Mouse (Mus musculus) fat pad, adult 2 months (tissue): ENCODE results near the gene Mroh2a.

ENCODE experiments used
- DNase-seq: peaks from one replicate; pipeline ENCODE4 v3.0.0-alpha.2; 2011; ENCODE audit warnings: low read depth, low spot score; ENCODE audit errors: extremely low read depth

The Mroh2a gene

GRCm38 (mm10) chr1:88275698-88276523, 49.1 kb downstream of the Mroh2a start:
- DNase-seq, result no peak

DNA sequence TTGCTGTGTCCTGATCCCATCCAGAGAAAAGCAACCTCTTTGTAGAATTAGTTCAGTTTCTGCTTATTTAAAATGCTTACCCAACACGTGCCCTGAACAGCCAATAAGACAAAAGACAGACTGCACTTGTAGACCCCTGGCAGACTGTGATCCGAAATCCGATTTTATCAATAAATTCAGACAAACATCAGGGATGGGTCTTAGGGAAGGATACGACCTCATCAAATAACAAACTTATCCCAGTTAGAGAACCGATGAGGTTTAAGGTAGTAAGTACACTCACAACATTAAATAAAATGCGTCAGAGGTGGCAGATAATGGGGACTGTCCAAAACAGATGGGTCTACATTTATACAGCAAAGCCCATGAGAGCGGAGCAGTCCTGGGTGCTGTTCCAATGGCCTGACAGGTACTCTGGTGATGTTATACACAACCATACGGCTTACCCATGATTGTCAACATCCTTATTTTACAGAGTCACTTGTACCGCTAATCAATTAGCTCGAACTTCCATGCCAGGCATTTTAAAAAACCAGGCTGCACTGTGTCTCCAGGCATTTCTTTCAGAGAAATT, 49.8 kb downstream of the Mroh2a start:
- no peak for DNase-seq

- DNase-seq, result peak; percentile 100
These were observed 50.5 kb downstream of the Mroh2a start, which contains the start of the genes Hjurp and Trpm8 for GRCm38 (mm10) chr1:88277098-88277817. Gene Hjurp (minus strand): TSS chr1:88277633. Gene Trpm8 (plus strand): TSS chr1:88277661.

- peak; percentile 94 for DNase-seq
These were observed 51.2 kb downstream of the Mroh2a start for GRCm38 (mm10) chr1:88277818-88278511.

- peak; percentile 99 for DNase-seq
These were observed 52.6 kb downstream of the Mroh2a start for GRCm38 (mm10) chr1:88279111-88280005.

- DNase-seq, result no peak
These were observed 53.4 kb downstream of the Mroh2a start for GRCm38 (mm10) chr1:88280006-88280690.

- DNase-seq, result no peak
These were observed 55.5 kb downstream of the Mroh2a start for GRCm38 (mm10) chr1:88282301-88282700.

DNA sequence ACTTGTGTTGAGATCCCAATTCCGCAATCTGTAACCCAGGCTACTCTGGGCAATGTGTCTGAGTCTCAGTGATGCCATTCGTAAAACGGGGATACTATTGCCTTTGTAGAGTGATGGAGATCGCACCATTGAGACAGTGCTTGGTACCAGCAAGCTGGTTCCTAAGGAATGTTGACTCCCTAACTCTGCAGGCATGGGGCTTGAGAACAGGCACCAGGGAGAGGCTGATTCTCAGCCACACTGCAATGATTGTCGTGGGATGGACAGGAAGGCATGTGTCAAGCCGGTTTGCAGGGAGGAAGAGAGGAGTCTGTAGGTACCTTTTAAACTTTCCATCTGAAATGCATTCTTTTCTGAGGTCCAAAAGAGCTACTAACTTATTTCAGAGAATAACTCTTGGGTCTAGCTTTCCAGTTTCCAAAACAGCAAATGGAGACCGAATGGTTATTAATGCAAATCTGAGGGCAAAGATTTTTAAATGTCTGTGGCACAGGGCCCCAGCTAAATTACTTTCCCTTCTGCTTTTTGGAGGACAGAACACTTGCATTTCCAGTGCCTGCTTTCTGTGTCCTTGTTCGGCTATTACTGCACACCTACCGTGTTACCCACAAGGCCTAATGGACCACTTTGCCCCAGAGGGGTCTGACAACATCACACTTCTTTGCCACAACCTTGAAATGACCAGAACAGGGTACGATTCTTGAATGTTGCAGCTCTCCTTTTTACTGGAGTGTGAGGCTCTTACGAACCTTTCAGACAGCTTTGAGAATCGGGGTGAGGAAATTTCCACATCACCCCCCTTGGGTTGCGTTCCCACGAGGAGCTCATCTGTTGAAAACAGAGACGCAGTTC, 56.8 kb downstream of the Mroh2a start:
- DNase-seq, result no peak

- DNase-seq, result no peak
These were observed 57.6 kb downstream of the Mroh2a start for GRCm38 (mm10) chr1:88284228-88284945.

GRCm38 (mm10) chr1:88284946-88285320, 58.1 kb downstream of the Mroh2a start:
- no peak for DNase-seq

GRCm38 (mm10) chr1:88285652-88286051, 58.9 kb downstream of the Mroh2a start:
- no peak for DNase-seq

DNA sequence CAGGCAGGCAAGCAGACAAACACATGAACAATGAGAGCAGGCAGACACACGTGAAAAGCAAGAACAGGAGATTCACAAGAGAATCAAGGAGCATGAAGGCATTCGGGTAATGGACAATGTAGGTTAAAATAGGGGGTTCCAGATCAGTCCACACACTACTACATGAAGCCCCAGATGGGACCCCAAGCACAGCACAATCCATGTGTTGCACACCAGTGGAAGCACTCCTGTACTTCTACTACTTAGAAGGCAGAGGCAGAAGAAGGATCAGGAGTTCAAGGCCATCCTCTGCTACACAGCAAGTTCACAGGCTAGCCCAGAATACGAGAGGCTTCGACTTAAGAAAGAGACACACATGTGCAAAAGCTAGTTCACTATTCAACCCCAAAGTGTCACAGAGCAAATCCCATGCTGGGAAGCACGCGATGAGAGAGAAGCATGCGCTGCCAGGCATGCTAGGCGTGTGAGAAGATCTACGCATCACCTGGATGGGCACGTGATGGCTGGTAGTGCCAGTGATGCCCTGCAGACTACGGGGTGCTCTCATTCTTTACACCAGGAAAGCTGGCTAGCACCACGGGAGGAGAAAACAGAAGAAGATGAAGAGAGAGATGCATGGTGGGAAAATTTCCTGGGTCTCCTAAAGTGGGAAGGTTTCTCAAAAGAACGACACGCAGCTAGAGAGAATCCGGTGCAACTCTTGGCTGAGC, 59.5 kb downstream of the Mroh2a start:
- no peak for DNase-seq

DNA sequence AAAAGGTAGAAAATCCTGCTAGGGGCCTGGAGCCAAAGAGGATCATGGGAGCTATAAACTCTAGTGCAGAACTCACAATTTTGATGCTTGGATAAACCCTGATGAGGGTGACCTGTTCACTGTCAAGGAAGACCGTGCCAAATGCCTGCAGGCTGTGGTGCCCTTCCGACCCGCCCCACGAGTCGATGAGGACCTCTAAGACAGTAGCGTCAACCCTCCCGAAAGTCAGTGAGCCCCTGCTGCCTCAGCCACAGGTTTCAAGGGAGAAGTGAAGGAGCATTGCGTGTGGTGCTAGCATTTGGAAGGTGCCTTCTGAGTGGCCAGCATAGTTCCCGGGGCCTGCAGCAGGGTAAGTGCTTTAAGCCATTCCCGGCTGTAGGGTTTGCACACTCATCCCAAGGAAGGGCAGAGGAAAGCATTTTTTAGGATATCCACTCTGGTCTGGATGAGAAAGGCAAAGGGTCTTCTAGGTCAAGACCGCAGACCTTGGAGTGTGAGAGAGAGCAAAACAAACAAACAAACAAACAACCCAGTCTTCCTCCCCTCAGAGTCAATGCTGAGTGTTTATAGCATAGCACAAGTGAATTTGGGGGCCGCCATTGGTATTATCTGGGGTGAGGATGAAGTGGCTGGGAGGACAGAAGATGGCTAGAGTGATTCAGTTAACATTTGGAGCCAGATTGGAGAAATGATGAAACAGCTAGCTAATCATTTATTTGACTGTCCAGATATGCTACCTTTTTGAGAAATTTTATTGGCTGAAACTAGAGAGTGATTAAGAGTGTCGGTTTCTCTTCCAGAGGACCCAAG, 60.3 kb downstream of the Mroh2a start:
- DNase-seq, result no peak

DNA sequence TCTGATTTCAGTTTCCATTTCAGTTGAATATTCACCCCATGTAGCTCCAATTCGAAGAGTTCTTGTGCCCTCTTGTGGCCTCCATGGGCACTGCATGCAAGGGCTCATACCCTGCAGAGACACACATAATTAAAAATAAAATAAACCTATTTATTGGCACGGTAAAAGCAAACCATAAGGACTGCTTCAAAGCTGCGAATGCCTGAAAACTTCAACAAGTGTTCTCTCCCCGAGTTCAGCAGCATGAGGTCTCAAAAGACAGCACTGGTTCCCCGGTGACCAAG, 60.9 kb downstream of the Mroh2a start:
- DNase-seq, result no peak

DNA sequence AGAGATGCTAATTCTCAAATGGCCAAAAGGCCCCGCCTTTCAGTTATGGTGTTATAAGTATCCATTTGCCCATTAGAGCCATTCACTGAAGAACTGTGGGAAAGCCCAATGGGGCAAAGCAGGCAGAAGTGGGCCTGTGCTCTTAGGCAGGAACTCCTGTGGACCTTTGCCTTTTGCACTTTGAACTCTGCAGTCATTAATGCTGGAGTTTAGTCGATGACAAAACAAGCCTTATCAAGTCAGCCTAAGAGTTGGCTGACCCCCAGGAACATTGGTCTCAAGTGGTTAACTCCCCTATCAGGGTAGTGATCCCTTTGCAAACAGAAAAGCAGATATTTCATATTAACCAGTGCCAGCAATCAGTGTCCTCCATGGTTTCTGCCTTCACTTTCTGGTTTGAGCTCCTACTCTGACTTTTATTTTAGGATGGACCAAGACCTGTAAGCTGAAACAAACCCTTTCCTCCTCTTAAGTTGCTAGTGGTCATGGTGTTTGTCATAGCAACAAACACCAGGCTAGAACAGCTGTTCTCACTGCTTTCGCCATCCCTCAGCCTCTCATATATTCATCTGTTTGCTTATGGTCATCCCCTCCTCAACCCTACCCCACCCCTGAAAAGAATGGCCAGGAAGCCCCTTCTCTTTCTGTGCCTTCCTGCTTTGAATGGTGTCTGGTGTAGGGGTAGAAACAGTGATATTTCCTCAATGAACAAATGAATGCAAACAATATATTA, 61.4 kb downstream of the Mroh2a start:
- DNase-seq, result no peak

DNA sequence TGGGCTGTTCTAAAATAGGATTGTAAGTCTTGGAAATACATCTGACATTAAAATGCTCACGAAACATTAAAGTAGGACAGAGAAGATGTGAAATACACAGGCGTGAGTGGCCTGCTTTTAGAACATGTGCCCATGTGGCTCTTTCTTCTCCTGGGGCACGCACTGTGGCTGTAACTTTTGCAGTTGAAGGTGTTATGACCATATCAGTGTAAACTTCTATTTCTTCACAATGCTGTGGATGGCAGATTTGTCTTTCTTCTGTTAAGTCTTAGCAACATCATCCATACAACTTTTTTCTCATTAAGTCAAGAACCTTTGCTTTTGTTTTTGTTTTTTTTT, 62.0 kb downstream of the Mroh2a start:
- DNase-seq, result no peak
